Mouse (Mus musculus) liver, adult 2 months (tissue): Measurements from ENCODE around the gene Wwox.

Source experiments
- CTCF ChIP-seq: fragments of 200-500 bp; IDR thresholded peaks from 2 replicates; pipeline ENCODE4 v1.5.1; 2011; ENCODE audit warnings: low read depth, low read length, control low read depth
- POLR2A ChIP-seq: fragments of 200-500 bp; IDR thresholded peaks from 2 replicates; pipeline ENCODE4 v1.6.1; 2011; ENCODE audit warnings: low read length, control low read depth; ENCODE audit not compliant: insufficient read depth; ENCODE audit errors: extremely low read depth

- TF ChIP-seq CTCF = no peak
- TF ChIP-seq POLR2A = no peak
Measured at GRCm38 (mm10) chr8:114526626-114527267, 87.3 kb downstream of the Wwox start.
